Mouse (Mus musculus) 3T3-L1 (cell line): Measurements from ENCODE around the gene Lamb1.

Source experiments
- DNase-seq: peaks from one replicate; pipeline ENCODE4 v3.0.0-alpha.2; 2015; ENCODE audit warnings: low read depth, low spot score

Lamb1 gene

DNA sequence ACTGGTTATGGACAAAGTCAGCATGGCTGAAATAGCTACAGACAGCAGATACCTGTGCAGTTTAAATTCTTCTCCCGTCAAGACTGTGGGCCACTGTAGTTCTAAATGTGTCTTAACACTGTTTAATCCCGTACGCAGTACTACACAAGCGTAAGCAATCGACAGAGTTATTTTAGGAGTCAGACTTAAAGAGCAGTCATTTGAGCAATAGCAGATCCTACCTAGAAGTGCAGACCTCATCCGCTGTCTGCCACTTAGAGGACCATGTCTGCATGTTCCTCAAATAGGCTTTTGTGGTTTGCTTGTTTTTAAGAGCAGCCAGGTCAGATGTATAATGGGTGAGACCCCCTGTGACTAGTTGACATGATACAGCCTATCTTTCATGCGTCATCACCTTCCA, 49.3 kb downstream of the Lamb1 start:
- DNase-seq: no peak

DNA sequence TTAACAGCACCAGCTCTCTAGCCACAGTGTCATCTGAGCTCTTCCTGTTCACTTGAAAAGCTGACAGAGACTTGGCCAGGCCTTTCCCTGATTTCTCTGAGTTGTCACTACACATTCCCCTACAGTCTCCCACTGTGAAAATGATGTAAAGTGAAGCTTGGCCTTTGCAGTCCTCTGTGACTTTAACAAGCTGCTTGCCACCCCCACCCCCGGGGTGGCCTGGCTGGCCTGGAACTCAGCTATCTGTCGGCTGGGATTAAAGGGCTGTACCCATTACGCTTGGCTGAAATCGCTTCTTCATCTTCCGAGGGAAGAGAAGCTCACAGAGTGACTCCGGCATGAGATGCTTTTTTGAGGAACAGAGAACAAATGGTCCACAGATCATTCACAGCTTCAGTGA, 50.9 kb downstream of the Lamb1 start:
- DNase-seq: no peak

DNA sequence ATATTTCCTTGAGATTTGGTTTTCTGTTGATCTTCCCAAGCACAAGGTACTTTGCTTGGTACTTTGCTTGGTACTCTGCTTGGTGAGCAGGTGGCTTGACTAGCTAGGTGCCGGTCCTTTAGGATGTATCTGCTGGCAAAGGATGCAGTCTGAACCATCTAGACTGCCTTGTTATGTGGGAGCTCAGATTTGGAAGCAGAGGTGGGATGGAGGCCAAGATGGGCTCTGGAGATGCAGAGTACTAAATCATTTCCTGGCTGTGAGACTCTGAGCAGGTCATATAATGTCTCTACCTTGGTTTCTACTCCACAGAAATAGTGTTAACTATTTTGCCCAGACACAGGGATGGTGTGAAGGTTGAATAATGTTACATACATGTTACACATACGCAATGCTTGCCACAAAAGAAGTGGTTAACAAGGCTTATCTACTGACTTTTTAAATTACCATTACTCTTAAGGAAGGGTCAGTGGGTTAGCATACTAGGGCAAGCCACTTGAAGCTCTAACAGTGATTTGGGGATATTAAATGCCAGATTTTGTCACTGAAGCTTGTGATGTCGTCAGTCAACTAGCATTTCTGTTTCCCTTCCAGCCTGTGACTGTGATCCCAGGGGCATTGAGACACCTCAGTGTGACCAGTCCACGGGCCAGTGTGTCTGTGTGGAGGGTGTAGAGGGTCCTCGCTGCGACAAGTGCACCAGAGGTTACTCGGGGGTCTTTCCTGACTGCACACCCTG, 52.8 kb downstream of the Lamb1 start:
- DNase-seq: no peak

DNA sequence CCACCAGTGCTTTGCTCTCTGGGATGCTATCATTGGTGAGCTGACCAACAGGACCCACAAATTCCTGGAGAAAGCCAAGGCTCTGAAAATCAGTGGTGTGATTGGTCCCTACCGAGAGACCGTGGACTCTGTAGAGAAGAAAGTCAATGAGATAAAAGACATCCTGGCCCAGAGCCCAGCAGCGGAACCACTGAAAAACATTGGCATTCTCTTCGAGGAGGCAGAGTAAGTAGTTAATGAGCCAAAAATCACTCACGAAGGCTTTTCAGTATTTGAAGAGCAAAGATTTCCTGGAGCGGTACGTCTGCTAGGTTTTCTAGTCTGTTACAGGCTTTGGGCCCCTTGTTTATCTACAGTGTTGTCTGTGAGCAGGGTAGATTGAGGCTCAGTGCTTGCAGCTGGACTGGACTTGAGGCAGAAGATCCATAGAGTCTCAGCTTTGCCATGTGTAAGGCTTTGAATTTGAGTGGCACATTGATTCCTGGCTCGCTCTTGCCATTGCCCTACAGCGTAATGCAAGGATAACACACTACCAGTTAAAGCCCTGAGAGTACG, 53.5 kb downstream of the Lamb1 start:
- DNase-seq: no peak

DNA sequence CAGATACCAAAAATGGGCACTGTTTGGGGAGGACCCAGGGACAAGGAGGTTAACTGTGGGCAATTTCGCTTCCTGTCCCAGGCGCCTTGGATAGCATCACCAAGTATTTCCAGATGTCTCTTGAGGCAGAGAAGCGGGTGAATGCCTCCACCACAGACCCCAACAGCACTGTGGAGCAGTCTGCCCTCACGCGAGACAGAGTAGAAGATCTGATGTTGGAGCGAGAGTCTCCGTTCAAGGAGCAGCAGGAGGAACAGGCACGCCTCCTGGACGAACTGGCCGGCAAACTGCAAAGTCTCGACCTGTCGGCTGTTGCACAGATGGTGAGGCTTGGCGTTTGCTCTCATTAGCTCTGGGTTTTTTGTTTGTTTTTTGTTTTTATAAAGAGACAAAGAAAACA, 55.8 kb downstream of the Lamb1 start:
- DNase-seq: no peak

DNA sequence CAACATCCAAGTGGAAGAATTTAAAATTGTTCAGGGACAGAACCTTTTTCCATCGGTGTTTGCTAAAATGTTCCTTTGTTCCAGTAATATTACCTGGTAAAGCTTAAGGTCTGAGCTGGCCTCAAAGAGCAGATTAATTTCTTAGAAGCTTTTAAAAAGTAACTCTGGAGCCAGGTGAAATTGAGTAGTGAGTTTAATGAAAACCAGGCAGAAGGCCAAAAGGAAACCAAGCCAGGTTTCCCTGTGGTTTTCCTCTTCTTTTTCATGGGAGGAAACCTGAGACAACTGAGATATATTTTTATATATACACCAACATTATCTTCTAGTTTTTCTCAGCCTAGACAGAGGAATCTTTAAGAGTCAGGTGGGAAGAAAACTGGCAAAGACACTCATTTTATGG, 56.5 kb downstream of the Lamb1 start:
- DNase-seq: peak; percentile 44

DNA sequence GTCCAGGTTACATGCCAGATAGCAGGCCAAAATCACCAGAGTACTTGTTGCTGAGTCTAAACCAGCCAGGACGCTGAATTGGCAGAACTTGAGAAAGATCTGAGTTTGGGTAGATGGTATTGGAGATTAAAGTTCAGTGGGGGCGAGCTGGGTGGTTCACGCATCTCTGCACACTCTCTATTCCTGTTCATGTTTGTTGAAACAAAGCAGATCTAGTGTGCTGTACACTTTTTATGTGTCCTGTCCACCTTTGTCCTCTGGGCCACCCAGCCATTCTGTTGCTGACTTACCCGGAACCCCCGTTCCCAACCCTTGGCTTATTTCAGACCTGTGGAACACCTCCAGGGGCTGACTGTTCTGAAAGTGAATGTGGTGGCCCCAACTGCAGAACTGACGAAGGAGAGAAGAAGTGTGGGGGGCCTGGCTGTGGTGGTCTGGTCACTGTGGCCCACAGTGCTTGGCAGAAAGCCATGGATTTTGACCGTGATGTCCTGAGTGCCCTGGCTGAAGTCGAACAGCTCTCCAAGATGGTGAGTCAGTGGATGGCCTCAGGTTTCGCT, 58.2 kb downstream of the Lamb1 start:
- no peak for DNase-seq

DNA sequence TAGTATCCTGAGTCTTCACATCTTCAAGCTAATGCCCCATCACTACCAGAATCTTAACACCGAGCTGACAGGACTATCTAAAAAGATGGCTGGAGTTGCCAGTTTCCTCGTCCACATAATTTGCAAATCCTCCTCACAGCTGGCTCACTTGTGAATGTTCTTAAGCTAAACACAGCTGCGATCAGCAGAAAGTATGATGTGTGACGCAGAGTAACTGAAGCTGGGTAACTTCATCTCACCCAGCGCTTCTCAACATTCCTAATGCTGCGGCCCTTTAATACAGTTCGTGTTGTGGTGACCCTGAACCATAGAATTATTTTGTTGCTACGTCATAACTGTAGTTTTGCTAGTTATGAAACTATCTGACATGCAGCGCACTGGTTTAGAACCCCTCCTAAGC, 62.1 kb downstream of the Lamb1 start:
- DNase-seq: no peak

DNA sequence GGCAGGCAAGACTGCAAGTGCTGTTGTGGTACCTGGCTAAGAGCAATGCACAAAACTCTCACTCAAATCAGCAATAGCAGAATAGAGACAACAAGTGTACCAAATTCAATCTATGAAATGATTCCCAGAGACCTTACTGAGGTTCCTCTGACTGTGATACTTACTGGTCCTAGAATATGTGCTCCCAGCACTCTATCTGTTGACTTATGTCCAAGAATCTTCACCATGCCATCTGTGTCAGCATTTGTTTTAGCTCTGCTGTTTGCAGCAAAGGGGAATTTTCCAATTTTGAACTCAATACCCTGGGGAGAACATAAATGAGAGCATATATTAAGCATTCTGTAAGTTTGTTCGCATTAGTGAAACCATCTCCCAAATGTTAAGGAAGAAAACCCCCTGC, 68.2 kb downstream of the Lamb1 start:
- no peak for DNase-seq

DNA sequence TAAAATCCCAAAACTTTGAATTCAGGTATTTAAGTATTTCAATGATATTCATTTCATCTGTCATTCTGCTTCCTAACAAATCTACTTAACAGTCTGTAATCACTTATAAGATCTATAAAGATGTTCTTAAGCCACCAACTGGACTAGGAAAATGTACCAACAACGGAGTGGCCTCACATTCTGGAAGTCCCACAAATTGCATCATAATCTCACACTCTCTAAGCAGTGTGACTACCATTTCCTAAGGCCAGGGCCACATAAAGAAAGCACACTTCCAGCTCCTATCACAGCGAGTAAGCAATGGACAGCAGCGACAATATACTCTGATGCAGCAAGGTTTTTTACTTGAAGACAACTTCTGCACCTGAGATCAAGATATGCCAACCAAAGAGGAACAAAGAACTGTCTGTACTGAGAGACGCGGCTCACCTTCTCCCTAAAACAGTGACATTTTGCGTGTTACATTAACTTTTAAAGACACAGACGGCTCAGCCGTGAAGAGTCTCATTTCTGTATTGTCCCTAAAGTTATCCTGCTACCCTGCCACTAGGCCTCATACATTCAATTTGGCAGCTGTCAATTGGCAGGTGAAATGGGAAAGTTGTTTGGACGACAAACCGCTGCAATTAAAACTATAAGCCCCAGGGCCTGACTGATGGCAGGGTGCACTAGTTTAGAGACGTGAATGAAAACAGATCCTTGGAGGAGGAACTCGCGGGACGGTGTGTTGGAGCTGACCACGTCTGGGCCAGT, 85.3 kb downstream of the Lamb1 start:
- peak; percentile 41 for DNase-seq

DNA sequence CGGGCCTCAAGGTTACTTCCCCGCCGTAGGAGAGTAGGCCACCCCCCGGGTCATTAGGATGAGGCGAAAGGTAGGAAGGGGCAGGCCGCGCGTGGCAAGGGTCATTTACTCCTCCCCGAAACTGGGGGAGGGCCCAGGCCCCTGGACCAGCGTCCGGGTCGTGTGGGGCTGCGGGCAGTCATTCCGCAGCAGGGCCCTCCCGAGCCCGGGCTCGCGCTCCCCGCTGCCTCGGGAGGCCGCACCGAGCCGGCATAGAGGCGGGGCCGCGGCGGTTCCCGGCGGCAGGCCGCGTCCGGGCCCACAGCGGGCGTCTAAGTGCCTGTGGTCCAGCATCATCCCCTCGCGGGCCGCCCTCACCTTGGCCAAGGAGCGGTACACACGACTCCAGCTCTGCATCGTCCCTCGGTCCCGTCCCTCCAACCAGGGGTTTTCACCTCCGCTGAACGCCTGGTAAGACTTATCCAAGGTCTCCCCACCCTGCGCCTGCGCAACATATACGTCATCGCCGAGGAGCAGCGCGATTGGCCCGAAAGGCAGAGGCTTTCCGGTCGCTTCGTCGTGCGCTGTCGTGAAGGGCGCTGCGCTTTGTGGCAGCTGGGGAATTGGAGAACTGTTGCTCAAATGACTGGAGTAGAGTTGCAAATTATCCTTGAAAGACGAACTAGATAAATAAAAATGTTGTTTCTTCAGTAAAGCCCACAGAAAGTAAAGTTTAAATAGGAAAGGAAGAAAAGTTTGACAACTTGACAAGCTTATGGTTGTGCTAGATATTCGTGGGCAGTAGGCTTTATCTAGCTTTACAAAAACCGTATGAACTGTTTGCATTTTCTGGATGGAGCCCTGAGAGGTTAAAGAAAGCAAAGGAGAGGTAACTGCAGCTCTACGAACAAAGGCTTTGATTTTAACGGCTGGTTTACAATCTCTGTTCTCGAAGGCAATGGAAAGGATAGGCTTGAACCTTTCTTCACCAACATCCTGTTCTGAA, 86.2 kb downstream of the Lamb1 start, which contains the start of gene Dld:
Gene Dld, minus strand, starts transcription at position 510 of the 985 bp plus-strand sequence.
- DNase-seq: peak; percentile 97

DNA sequence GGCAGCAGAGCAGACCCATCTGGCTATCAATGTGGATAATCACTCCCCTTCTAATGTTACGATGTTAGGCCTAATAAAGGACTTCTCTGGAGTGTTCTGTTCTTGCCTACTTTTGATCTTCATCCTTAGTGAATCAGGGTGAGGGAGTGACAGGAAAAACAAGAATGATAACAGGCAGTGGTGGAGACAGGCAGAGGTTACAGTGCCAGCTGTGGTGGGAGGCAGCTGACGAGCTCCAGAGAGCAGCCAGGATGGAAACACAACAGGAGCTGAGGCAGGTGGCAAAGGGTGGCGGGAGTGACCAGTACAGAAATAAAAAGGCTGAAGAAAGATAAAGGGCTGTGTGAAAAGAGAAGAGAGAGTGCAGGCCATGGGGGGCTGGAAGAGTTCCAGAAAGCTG, 101.4 kb downstream of the Lamb1 start:
- no peak for DNase-seq

DNA sequence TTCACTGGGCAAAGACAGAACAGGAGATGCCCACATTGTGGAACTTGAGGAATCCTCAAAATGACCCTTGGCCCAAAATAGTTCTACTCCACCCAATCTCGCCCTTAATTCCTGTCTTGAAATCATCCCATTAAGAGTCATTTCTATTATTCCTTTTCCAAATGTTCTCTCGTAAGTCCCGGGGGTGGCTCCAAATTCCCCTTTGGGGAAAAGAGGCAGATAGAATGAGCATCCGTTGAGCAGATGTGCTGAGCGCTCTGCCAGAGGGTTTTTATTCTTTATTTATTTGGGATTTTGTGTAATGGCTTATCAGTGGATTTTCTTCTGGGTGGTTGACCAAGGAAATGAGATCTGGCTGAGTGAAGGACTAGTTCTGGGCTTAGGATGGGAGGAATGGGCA, 102.7 kb downstream of the Lamb1 start:
- no peak for DNase-seq

DNA sequence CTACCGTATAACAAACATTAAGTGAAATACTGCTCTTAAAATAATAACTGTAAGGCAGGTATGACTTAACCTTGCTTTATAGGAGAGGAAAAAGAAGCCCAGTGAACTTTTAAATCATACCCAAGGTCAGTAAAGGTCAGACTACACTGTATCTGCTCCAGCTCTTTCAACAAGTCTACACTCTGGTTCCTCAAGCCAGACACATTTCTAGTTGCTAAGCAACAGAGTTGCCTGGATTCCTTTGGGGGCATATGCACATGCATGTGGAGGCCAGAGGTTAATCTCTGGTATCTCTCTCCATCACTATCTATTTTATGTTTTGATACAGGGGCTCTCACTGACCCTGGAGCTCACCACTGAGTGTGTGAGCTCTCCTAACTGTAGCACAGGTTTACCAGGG, 104.1 kb downstream of the Lamb1 start:
- DNase-seq: no peak

DNA sequence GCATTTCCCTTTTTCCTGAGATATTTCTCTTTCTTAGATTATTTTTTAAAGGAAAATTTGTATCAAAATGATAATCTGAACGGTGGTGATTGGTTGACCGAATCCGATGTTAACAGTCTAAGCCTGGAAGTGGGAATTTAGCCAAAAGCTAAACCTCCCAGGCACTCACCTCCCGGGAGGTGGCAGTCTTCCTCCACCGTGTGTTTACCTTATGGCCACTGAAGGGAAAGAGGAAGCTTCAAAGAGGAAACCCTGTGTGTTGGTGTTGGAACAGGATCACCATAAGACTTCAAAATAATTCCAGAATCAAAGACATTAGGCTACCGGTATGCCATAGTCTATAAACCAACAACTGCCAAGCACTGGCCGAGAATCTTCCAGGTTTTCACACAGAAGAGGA, 104.6 kb downstream of the Lamb1 start:
- no peak for DNase-seq

DNA sequence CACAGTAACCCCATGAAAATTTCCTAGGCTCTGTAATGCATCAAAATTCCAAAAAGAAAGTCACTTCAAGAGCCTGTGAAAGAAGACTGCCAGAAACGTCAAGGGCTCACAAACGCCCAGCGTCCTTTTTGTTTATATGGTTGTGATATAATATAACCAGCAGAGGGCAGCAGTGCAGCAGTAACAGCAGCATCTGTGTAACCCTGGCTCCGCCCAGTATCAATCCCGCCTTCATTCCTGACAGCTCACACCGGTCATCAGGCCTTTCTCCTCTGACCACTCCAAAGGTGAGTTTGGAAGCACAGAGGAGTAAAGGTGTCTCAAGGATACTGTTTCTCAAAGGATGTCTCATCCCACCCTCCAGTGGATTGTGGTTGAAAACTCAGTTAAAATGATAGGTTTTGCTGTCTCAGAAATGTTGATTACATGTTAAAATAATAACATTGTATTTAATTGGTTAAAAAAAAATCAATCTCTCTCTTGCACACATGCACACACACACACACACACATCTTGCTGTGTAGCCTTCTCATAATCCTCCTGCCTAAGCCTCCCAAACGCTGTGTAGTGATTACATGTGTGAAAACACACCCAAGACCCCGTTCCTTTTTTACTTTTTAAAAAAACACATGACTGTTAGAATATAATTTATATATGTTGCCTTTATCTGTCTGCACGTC, 109.7 kb downstream of the Lamb1 start:
- peak; percentile 96 for DNase-seq

DNA sequence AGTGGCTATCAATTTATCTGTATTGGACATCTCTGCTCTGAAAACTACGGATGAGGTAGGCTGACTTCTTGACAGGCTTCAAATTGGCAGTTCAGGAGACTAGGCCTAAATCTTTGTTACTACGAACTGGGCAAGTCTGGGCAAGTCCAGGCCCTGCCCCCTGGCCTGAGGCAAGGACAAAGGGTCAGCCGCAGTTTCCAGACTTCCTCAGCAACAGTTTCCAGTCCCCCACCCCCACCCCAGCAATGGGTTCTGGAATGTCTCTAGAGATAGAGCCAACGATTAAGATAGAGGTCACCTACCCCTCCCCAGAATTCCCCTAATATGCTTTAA, 110.2 kb downstream of the Lamb1 start:
- DNase-seq: peak; percentile 17

DNA sequence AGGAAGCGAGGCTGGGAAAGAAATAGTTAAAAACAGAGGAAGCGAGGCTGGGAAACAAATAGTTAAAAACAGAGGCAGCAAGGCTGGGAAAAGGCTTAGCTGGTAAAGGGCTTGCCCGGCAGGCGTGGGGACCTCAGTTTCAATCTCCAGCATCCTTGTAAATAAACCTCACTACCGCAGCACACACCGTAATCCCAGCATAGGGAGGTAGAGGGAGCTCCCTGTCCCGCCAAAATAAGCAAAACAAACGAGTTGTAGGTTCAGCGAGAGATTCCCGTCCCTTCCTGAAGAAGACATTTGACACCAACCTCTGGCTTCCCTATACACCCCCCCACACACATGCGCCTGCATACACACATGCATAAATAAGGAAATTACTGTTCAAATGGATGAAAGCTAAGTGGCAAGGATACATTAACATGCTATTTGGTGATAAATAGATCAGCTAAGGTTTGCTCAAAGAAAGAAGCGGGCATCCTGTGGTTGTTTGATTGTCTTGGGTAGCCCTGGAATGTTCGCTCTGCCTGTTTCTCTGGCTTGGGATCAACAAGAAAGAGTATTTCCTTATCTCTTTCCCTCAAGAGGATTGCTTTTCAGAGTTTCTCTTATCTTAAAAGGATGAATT, 111.4 kb downstream of the Lamb1 start:
- peak; percentile 69 for DNase-seq

DNA sequence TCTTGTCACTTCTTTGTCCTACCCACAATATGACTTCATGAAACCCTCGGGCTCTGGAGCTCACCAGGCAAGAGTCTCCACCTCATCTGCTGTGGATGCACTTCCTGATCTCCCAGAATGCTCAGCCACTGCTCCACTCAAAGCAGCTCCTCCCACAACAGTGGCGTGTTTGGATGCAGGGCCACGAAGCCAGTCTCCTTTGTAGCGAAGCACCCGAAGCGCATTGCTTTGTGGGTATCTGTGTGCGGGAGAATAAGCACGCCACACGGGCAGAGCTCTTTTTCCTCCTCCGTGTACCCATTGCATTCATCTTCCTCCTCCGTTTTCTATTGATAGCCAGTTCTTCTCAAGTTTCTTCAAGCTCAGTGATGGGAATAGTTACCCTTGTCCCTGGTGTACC, 112.2 kb downstream of the Lamb1 start:
- no peak for DNase-seq
